Mouse (Mus musculus) testis, adult 2 months (tissue): ENCODE data around the gene Trp63. TPM values are rescaled to one million over a fixed set of nuclear protein-coding genes. Genes with fewer than 3 reads are reported as not detected.

Experiments
- H3K27ac ChIP-seq: fragments of 200-500 bp; 2 replicates; pipeline ENCODE4 v1.5.1; 2012; ENCODE audit warnings: low read depth, low read length; ENCODE audit not compliant: control insufficient read depth, insufficient read depth
- H3K27me3 ChIP-seq: fragments of 200-500 bp; 2 replicates; pipeline ENCODE4 v1.6.1; 2012; ENCODE audit warnings: mild to moderate bottlenecking, low read length, moderate library complexity; ENCODE audit not compliant: control insufficient read depth, insufficient read depth
- H3K36me3 ChIP-seq: fragments of 200-500 bp; 2 replicates; pipeline ENCODE4 v1.6.1; 2012; ENCODE audit warnings: mild to moderate bottlenecking, low read length; ENCODE audit not compliant: control insufficient read depth, insufficient read depth
- H3K4me1 ChIP-seq: fragments of 200-500 bp; 2 replicates; pipeline ENCODE4 v1.6.1; 2012; ENCODE audit warnings: low read length; ENCODE audit not compliant: control insufficient read depth, insufficient read depth
- H3K4me3 ChIP-seq: fragments of 200-500 bp; 2 replicates; pipeline ENCODE4 v1.5.1; 2012; ENCODE audit warnings: low read depth, mild to moderate bottlenecking, low read length, moderate library complexity, mixed read lengths; ENCODE audit not compliant: control insufficient read depth
- CTCF ChIP-seq: fragments of 200-500 bp; IDR thresholded peaks from 2 replicates; pipeline ENCODE4 v1.5.1; 2012; ENCODE audit warnings: low read depth, mild to moderate bottlenecking, inconsistent platforms, low read length, moderate library complexity; ENCODE audit not compliant: control insufficient read depth, insufficient read depth, insufficient replicate concordance
- POLR2A ChIP-seq: fragments of 200-500 bp; IDR thresholded peaks from 2 replicates; pipeline ENCODE4 v1.6.1; 2012; ENCODE audit warnings: low read depth, mild to moderate bottlenecking, inconsistent platforms, low read length, moderate library complexity; ENCODE audit not compliant: control insufficient read depth
- polyA plus RNA-seq: library from polyadenylated mRNA; depleted of rRNA; stranded (reverse); fragments of >200 nt; gene quantifications from 2 replicates; pipeline ENCODE4 v1.2.3, GENCODE M21; 2012

The Trp63 gene
- polyA plus RNA-seq, 1 experiment: 0.78 TPM

GRCm38 (mm10) chr16:25877416-25877965 is 193.9 kb downstream of the Trp63 start:
- H3K27me3 ChIP-seq: no peaks in the 10 kb centered on the region
- TF ChIP-seq CTCF (no peak), POLR2A (no peak)
- no peak overlapping the region for H3K27ac ChIP-seq
- no peaks in the 10 kb centered on the region for H3K4me1 ChIP-seq
- no peak overlapping the region for H3K4me3 ChIP-seq
- H3K36me3 ChIP-seq: no peaks in the 10 kb centered on the region

- H3K27ac ChIP-seq: no peak overlapping the region
- no peak for TF ChIP-seq CTCF
- no peak overlapping the region for H3K4me3 ChIP-seq
- no peaks in the 10 kb centered on the region for H3K27me3 ChIP-seq
- no peaks in the 10 kb centered on the region for H3K36me3 ChIP-seq
- H3K4me1 ChIP-seq: no peaks in the 10 kb centered on the region
These were observed 194.6 kb downstream of the Trp63 start for GRCm38 (mm10) chr16:25878116-25878515.

GRCm38 (mm10) chr16:25899071-25899470 is 215.5 kb downstream of the Trp63 start:
- TF ChIP-seq CTCF (no peak), POLR2A (no peak)
- no peaks in the 10 kb centered on the region for H3K36me3 ChIP-seq
- H3K4me3 ChIP-seq: no peak overlapping the region
- H3K4me1 ChIP-seq: no peaks in the 10 kb centered on the region
- no peak overlapping the region for H3K27ac ChIP-seq
- H3K27me3 ChIP-seq: no peaks in the 10 kb centered on the region

- H3K27ac ChIP-seq: no peak overlapping the region
These were observed 216.1 kb downstream of the Trp63 start for GRCm38 (mm10) chr16:25899657-25900056.

GRCm38 (mm10) chr16:25900389-25900908 is 216.9 kb downstream of the Trp63 start:
- no peaks in the 10 kb centered on the region for H3K27me3 ChIP-seq
- H3K4me3 ChIP-seq: no peak overlapping the region
- no peak overlapping the region for H3K27ac ChIP-seq
- TF ChIP-seq POLR2A: no peak
- no peak for TF ChIP-seq CTCF
- H3K4me1 ChIP-seq: no peaks in the 10 kb centered on the region
- H3K36me3 ChIP-seq: no peaks in the 10 kb centered on the region

More at GRCm38 (mm10) chr16:25899657-25900056, 216.1 kb downstream of the Trp63 start:
- Histone ChIP-seq H3K36me3 (no peaks in the 10 kb centered on the region), H3K27me3 (no peaks in the 10 kb centered on the region), H3K4me1 (no peaks in the 10 kb centered on the region), H3K4me3 (no peak overlapping the region)
- TF ChIP-seq POLR2A (no peak), CTCF (no peak)

- Histone ChIP-seq H3K27ac (no peak overlapping the region), H3K4me3 (no peak overlapping the region), H3K27me3 (no peaks in the 10 kb centered on the region), H3K4me1 (no peaks in the 10 kb centered on the region), H3K36me3 (no peaks in the 10 kb centered on the region)
- TF ChIP-seq CTCF (no peak), POLR2A (no peak)
These were observed 228.6 kb downstream of the Trp63 start for GRCm38 (mm10) chr16:25912185-25912584.

GRCm38 (mm10) chr16:25934181-25934580 is 250.6 kb downstream of the Trp63 start:
- Histone ChIP-seq H3K27ac (no peak overlapping the region), H3K36me3 (no peaks in the 10 kb centered on the region), H3K27me3 (no peaks in the 10 kb centered on the region), H3K4me3 (no peak overlapping the region), H3K4me1 (no peaks in the 10 kb centered on the region)
- no peak for TF ChIP-seq CTCF
- no peak for TF ChIP-seq POLR2A
